Mouse (Mus musculus) ES-E14 (cell line): ENCODE data around the gene Gramd1b.

Experiments
- CHD2 ChIP-seq: IDR thresholded peaks from 2 replicates; pipeline ENCODE4 v1.6.1; 2014; ENCODE audit warnings: mild to moderate bottlenecking, low read depth, low read length, inconsistent platforms
- MAFK ChIP-seq: IDR thresholded peaks from 2 replicates; pipeline ENCODE4 v1.6.1; 2014; ENCODE audit warnings: mild to moderate bottlenecking, low read depth, low read length, inconsistent platforms; ENCODE audit not compliant: insufficient read depth
- ZC3H11A ChIP-seq: IDR thresholded peaks from 2 replicates; pipeline ENCODE4 v1.6.1; 2012; ENCODE audit warnings: low read depth, mild to moderate bottlenecking, inconsistent platforms, low read length, borderline replicate concordance

- TF ChIP-seq CHD2 (no peak), ZC3H11A (no peak), MAFK (no peak)
Observed at GRCm38 (mm10) chr9:40413601-40414000, 117.6 kb downstream of the Gramd1b start.
